Mouse (Mus musculus) megakaryocyte, adult 5-6 weeks (primary cell): ENCODE data around the gene Agap1. TPM values are rescaled to one million over a fixed set of nuclear protein-coding genes. Genes with fewer than 3 reads are reported as not detected.
A peak's percentile ranks its signal among the peaks of the same experiment; 100 is the strongest.

Experiments
- ATAC-seq: 2 replicates; pipeline ENCODE4 v1.8.0; 2016; ENCODE audit warnings: mild to moderate bottlenecking, inconsistent platforms; ENCODE audit not compliant: poor library complexity, severe bottlenecking
- total RNA-seq, 2 experiments: library from RNA; stranded (forward) in 1 of 2; stranded (reverse) in 1 of 2; fragments of 153-499, 151-499 nt in 1 of 2; fragments of 221-1000, 200-1000 nt in 1 of 2; gene quantifications; 2 replicates each; pipeline versions ENCODE4 v1.2.3 to v1.2.4; 2015 to 2017

Gene Agap1
- total RNA-seq, 2 experiments from 2014 or later = 4.0 to 7.9 TPM

DNA sequence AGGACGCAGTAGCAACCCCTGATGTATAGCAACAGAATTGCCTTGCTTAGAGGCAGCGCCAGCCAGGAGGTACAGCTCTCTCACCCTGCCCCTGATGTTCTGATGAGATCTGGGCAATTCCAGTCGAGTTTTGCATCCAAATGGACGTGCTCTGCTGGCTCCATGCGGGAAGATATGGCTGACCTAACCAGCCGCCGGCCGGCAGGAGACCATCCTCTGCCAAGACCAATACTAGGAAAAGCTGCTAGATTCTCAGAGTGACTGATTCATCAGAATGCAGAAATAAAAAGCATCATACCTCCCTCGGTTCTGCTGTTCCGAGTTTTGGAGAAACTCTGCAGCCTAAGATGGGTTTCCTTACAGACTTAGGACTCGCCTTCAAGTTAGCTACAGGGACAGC is 423.9 kb downstream of the Agap1 start:
- no peak for ATAC-seq

DNA sequence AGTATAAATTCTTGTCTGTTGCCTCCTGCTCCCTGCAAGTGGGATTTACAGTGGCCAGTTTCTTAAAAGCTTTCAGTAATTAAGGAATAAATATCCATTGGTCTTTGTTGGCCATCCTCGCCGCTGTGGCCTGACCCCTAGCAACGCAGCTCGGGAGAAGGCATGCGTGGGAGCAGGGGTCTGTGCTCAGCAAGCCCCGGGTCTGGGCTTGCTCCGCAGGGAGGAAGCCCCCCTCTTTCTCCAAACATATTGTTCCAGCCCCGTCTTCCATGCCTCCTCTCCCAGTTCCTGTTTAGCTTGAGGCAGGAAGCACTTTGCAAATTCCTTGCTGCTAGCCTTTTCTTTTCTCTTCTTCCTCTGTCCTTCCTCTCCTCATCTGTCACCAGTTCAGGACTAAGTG is 425.6 kb downstream of the Agap1 start:
- ATAC-seq = no peak

GRCm38 (mm10) chr1:89880834-89881233 is 426.2 kb downstream of the Agap1 start:
- ATAC-seq = no peak

GRCm38 (mm10) chr1:89884335-89884734 is 429.7 kb downstream of the Agap1 start:
- ATAC-seq = no peak

GRCm38 (mm10) chr1:89885696-89886095 is 431.1 kb downstream of the Agap1 start:
- ATAC-seq = no peak

GRCm38 (mm10) chr1:89891400-89891799 is 436.8 kb downstream of the Agap1 start:
- ATAC-seq = no peak

DNA sequence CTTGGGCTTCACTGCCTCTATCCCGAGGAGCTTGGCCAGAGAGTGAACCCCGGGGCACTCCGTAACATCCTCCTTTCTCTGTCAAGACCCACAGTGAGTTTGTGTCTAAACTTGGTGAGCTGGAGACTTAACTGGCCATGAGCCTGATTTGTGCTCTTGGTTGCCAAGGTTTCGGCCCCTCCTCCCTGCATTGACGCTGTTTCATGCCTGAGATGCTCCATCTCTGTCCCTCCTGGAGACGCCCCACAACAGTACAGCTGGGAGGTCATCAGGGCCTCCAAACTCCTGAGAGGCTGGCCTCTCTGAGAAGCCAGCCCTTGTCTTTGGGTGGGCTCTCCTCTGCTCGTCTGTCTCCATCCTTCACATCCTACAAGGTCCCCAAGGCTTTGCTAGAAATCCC is 437.7 kb downstream of the Agap1 start:
- ATAC-seq = no peak

- ATAC-seq = no peak
Observed at GRCm38 (mm10) chr1:89895801-89896200, 441.2 kb downstream of the Agap1 start.

- ATAC-seq = no peak
Observed at GRCm38 (mm10) chr1:89899036-89899435, 444.4 kb downstream of the Agap1 start.

DNA sequence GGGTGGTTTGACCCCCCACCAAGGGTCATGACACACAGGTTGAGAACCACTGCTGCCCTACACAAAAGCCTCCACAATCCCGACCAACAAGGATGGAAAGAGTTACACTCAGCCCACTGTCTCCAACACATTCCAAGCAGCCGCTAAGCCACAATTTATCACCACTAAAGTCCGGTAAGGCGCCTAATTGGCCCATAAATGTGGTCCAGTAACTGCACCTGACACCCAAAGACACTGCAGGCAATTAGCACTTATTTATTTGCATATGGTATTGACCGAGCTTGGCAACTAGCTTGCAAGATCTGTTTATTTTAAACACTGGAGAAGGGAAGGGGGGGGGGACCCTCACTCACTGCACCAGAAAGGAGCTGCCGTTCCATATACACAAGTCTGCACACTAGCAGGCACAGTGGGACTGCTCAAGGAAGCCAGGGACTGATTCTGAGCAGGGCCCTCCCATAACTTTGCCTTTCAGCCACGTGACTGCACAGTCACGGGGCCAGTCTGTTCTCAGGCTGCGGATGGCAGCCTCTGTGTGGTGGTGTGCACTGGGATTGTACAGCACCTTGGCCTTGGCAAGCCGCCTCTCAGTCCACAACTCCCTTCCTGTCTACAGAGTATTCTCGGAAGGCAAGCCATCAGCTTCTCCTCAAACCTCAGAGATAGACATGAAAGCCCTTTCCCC is 445.3 kb downstream of the Agap1 start:
- ATAC-seq = no peak

GRCm38 (mm10) chr1:89901381-89901780 is 446.8 kb downstream of the Agap1 start:
- ATAC-seq = no peak

GRCm38 (mm10) chr1:89902236-89902635 is 447.6 kb downstream of the Agap1 start:
- peak; percentile 90 for ATAC-seq

DNA sequence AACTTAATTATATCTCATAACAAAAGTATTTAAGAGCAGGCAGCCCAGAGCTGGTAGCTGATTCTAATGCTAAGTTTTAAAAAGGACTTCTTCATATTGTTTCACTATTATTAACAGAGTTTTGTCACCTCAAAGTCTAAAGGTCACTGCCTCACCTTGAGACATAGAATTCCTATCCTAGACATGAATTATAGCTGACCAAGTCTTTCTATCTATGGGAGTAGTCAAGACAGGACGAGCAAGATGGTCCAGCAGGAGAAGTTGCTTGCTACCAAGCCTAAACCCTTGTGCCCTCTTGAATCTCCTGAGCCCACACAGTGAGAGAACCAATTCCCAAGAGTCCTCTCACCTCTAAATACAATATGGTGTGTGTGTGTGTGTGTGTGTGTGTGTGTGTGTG is 448.0 kb downstream of the Agap1 start:
- ATAC-seq = no peak

DNA sequence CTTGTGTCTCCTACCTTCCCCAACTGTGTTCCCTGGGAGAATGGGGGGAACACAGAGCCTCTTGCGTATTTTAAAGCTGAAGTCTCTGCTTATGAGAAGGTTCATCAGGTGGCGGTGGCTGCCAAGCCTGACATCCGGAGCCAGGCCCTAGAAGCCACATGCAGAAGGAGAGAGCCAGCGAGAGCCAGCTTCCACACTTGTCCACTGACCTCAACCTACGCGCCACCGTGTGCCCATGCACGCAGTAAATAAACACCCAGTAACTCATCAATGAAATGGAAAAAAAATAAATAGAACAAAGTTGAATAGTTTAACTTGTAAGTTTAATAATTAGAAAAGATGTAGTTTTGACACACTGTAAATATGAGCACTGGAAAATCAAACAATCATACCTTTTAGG is 455.2 kb downstream of the Agap1 start:
- ATAC-seq = no peak

- ATAC-seq = no peak
Observed at GRCm38 (mm10) chr1:89912392-89912791, 457.8 kb downstream of the Agap1 start.

- ATAC-seq = no peak
Observed at GRCm38 (mm10) chr1:89913611-89914010, 459.0 kb downstream of the Agap1 start.

GRCm38 (mm10) chr1:89918111-89918510 is 463.5 kb downstream of the Agap1 start:
- ATAC-seq = no peak

- no peak for ATAC-seq
Observed at GRCm38 (mm10) chr1:89919206-89919605, 464.6 kb downstream of the Agap1 start.

- ATAC-seq = no peak
Observed at GRCm38 (mm10) chr1:89921806-89922205, 467.2 kb downstream of the Agap1 start.

- no peak for ATAC-seq
Observed at GRCm38 (mm10) chr1:89922282-89922681, 467.7 kb downstream of the Agap1 start.

GRCm38 (mm10) chr1:89922883-89923641 is 468.5 kb downstream of the Agap1 start:
- ATAC-seq = no peak

DNA sequence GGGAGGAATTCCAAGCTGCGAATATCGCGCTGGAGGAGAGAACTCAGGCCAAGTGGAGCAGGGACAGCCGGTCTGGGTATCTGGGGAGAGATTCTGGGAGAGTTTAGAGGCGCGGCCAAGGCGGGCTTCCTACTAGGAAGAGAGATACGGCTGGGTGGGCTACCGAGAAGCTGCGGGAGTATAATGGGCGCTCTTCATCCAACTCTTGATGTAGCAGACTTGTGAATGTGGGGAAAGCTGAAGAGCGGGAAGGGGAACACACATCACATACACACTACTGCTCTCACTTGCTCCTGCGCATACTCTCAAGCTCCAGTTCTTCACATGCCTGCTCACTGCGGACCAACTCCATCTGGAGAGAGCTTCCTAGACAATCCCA is 469.0 kb downstream of the Agap1 start:
- ATAC-seq = no peak
